Mouse (Mus musculus) brain, adult 2 months (tissue): ENCODE measurements around the gene Tmem9.

Source experiments
- DNase-seq: peaks from one replicate; pipeline ENCODE4 v3.0.0; 2011; ENCODE audit warnings: low read depth, low spot score

The Tmem9 gene

DNA sequence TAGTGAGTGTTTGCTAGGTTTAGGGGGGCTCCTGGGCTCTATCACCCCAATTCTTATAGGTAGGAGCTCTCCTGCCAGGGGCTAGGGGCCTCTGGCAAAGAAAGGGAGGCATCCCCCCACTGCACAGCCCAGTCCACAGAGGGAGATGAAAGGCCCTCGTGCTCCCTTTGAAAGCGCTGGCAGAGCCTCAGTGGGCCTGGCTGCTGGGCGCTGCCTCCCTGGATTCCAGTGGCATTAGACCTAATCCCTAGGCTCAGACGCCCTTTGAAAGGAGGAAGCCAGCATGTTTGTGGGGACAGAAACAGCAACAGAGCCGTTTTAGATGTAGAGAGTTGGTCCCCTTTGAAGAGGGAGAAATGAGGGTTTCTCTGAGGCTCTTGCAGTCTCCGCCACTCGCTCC, 22.3 kb downstream of the Tmem9 start:
- DNase-seq = no peak

- DNase-seq = no peak
Observed at GRCm38 (mm10) chr1:136031697-136032096, 23.7 kb downstream of the Tmem9 start.

DNA sequence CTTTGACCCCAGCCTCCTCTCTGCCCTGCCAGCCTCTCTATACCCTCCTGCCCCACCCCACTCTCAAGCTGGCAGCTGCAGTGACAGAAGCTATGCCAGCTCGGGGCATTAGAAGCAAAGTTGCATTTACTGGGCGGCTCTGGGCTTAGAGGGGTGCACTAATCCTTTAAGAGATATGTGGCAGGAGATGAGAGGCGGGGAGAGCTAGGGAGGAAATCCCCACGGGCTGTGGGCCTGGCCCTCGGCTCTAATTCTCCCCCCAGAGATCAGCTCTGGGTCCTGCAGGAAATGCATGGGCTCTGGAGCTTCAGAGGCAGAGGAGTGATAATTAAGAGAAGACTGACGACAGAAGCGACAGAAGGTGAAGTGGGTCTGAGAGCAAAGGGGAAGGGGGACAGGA, 25.0 kb downstream of the Tmem9 start:
- DNase-seq = no peak

DNA sequence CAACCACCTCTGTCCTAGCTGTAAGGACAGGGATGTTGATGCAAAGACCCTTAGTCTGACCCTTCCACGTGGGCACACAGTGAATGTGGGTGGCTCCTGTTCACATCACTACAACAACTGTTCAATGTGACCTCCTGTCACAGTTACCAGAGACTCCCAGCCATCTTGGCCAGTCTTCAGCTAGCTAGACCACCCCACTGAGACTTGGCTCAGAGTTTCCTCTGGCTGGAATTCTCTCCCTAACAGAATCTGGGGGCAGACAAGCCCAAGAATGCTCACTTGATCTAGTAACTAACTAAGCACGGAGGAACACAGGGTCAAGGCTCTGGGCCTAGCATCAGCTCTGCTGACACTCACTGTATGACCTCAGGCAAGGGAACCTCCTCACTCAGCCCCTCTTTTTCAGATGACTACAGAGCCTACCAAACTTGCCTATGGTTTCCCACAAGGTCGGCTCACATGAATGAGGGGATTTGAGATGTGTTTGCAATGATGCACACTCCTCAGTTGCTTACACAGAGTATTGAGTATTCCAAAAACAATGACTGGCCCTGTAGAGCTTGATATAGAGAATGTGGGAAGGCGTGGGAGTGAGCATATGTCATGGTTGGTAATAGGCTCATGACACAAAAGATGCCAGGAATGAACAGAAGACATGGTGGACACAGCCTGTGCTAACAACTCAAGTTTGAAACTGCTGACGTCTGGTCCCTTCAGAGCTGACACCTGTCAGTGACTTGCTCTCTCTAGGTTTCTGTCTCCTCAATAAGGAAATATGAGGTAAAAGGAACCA, 31.0 kb downstream of the Tmem9 start:
- DNase-seq = peak; percentile 74

DNA sequence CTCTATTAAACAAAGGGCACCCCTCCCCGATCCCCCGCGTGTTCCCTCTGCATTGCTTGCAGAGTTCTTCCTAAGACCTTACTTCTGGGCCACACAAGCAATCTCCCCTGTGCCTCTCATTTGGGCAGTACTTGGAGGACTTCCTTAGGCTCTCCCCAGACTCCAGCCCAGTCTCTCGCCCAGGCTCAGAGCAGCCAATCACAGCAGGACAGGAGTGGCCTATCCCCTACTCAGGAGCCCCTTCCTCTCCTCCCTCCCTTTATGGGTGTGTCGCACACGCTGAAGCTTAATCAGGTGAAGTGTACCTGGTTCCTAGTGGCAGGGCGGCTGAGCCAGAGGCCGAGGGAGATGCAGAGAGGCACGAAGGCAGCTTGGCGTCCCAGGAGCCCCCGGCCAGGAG, 32.5 kb downstream of the Tmem9 start:
- no peak for DNase-seq

GRCm38 (mm10) chr1:136040874-136041273, 32.9 kb downstream of the Tmem9 start:
- peak; percentile 51 for DNase-seq

GRCm38 (mm10) chr1:136045774-136046173, 37.8 kb downstream of the Tmem9 start:
- DNase-seq = peak; percentile 79

GRCm38 (mm10) chr1:136047432-136047831, 39.5 kb downstream of the Tmem9 start:
- DNase-seq = peak; percentile 58

- no peak for DNase-seq
Observed at GRCm38 (mm10) chr1:136047894-136048293, 39.9 kb downstream of the Tmem9 start.

DNA sequence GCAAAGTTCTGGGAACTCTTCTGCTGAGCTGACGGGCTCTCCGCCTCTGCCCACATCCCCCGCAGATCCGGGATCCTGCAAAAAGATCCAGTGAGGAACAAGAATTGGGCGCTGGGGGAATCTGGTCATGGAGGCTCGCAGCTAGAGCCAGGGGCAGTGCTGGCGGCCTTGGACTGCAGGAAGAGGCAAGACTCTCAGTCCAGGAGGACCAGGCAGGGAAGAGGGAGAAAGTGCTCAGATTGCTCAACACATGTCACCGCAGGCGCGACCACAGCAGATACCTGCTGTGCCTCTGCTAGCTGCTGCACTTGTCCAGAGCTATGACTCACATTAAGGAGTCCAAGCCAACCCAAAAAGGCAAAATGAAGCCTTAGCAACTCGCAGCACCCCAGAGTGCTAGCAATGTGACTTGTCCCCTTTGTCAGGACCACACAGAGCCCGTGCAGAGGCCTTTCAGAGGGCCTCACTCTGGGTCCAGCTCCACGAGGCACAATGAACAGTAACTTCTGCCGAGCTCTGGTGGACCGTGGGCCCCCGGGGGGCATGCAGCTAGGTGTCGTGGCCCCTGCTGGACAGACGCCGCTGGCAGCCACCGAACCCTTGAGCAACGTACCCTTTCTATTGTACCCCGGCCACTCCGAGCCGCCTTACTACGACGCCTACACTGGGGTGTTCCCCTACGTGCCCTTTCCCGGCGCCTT, 42.5 kb downstream of the Tmem9 start, which contains the start of gene Ascl5:
TSS of gene Ascl5 (plus strand) at position 493 of the 701 bp plus-strand sequence.
- DNase-seq = peak; percentile 61

GRCm38 (mm10) chr1:136051013-136051315, 43.0 kb downstream of the Tmem9 start:
- peak; percentile 63 for DNase-seq

DNA sequence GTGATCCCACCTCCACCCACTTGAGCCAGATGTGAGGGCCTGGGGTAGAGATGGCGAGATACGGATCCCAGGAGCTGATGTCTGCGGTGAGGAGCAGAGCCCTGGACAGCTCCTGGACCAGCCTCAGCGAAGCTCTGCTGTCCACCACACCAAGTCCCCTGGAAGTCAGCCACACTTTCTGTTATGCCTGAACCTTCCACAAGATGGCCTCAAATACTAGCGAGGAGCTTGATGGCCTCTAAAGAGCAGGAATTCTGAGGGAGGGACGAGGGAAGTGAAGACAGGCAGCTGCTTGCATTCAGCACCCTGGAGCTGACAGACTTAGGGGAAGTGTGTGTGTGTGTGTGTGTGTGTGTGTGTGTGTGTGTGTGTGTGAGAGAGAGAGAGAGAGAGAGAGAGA, 43.5 kb downstream of the Tmem9 start:
- DNase-seq = peak; percentile 95

DNA sequence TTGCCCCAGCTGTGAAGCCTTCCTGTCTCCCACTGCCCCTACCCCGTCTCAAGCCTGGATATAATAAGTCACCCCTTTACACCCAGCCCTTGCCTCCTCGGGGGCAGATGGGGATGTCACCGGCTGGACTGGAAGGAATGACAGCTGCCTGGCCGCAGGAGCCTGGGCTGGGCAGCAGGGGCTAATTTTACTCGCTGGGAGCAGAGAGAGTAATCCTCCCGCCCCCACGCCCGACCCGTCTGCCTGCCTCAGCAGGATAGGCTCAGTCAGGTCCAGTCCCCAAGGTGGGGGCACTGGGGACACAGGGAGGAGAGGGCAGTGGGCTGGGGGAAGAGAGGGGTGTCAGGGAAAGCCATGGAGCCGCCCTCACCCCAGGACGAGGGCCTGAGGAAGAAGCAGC, 44.6 kb downstream of the Tmem9 start, which contains the start of gene Cacna1s:
TSS of gene Cacna1s (plus strand) at position 204 of the 400 bp plus-strand sequence.
- no peak for DNase-seq

DNA sequence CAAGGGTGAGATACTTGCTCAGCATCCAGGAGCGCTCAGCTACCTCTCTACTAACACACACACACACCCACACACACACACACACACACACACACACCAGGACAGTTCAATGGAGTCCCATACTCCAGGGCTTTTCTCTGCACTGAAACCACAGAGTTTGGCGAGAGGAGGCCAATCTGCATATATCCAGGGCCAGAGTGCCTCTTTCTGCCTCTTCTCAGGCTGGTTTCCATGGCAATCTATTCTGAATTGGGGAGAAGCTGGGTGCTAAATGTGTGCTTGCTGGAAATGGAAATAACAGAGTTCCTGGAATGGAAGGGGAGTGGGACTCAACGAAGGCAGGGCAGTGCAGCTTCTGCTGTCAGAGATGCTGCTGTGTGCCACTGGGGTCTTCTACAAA, 47.8 kb downstream of the Tmem9 start:
- DNase-seq = peak; percentile 92

DNA sequence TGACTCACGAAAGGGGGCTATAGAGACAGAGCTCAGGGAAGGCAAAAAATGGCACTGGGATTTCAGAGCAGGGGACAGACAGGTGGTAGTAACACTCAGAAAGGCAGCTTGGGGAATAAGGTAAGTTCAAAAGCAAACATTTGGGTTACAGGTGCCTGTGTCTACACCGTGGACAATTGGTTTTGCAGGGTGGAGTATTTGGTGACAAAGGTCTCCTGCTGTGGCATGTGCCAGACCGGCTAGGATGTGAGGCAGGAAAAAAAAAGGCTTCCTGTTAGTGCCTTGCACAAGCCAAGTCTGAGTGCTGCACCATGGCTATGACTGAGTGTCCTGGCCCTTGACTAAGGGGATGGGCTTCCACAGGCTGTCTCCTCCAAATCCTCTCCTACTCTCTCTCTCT, 50.6 kb downstream of the Tmem9 start:
- DNase-seq = no peak

DNA sequence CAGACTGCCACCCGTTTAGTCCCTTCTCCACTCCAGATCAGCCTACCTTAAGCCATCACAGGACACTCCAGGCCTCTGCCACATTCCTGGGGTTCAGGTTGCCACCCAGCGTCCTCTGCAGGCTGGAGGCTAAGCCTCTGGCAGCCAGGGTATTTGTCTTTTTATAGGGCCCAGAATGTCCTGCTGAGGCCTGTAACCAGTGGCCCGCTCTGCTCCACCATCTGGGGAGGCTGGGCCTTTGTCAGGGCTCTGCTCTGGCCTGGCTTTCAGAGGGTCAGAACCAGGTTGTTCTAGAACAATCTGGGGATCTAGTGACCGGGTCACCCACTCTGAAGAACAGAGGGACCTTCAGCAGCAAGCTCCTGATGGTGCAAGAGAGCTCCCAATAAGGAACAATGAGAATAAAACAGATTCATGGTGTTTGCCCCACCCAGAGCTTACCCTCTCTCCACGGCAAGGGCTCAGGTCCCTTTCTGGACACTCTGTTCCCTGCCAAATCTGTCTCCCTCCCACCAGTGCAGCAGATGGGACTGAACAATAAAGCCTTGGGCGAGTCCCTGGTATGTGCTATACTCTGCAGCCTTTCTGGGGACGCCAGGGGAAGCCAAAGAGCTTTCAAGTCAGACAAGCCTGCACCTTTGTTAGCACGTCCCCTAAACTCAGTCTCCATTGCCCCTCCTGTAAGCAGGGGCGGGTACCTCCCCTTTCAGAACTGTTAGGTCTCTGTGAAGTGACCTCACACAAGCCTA, 53.3 kb downstream of the Tmem9 start:
- peak; percentile 86 for DNase-seq

GRCm38 (mm10) chr1:136061790-136062141, 53.8 kb downstream of the Tmem9 start:
- peak; percentile 70 for DNase-seq

DNA sequence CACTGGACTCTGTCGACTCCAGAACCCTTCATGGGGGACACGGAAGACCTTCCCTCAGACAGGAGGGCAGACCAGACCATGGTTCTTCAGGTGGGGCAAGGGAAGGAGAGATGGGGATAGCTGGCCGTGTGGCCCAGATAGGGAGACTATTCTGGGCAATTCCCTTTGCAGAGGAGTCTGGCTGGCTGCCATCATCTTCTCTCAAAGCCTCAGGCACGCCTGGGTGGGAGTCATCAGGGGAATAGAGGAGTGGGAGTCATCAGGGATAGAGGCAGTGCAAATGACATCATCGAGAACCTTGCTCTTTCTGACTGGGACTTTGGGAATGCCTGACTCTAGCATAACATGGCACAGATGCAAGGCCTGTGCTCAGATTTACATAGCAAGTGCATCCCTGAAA, 56.0 kb downstream of the Tmem9 start:
- peak; percentile 73 for DNase-seq

GRCm38 (mm10) chr1:136066621-136067020, 58.7 kb downstream of the Tmem9 start:
- no peak for DNase-seq

DNA sequence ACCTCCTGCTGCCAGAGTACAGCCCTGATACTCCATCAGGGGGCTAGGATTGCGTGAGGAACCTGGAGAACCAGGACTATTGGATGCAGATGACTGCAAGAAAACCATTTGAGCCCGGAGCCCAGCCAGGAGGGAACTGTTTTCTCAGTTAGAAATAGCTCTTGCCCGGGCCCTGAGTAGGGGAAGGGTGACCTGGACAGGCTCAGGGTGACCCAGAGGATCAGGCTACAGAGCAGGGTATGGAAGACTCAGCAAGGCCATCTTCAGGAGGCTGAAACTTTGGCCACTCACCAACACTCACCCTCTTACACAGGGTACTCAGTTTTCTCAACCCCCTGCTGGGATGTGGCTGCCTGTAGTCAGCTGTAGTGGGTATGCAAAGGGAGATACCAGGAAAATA, 59.6 kb downstream of the Tmem9 start:
- DNase-seq = no peak

DNA sequence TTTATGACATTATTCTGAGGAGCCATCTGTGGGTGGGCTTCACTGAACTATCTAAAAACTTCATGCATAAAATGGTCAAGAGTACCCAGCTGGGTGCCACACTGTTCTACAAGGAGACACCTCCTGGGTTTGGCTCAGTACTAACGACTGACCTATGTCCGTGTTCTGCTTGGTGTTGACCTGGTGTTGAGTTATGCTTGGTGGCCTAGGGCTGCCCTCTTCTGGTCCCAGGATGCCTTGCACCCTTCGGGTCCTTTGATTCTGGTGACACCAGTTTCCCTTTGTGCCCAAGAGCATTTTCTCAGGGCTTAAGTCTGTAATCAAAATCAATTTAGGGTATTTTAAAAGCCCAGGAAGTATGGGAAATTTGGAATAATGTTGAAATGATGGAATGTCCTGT, 68.1 kb downstream of the Tmem9 start:
- peak; percentile 77 for DNase-seq

- DNase-seq = peak; percentile 31
Observed at GRCm38 (mm10) chr1:136077656-136078055, 69.7 kb downstream of the Tmem9 start.
